Mouse (Mus musculus) right cerebral cortex, adult 18-20 months (tissue): ENCODE results near the gene Snx18.

Experiments
- DNase-seq: peaks from one replicate; pipeline ENCODE4 v3.0.0; 2022; ENCODE audit warnings: mixed read lengths

The Snx18 gene

DNA sequence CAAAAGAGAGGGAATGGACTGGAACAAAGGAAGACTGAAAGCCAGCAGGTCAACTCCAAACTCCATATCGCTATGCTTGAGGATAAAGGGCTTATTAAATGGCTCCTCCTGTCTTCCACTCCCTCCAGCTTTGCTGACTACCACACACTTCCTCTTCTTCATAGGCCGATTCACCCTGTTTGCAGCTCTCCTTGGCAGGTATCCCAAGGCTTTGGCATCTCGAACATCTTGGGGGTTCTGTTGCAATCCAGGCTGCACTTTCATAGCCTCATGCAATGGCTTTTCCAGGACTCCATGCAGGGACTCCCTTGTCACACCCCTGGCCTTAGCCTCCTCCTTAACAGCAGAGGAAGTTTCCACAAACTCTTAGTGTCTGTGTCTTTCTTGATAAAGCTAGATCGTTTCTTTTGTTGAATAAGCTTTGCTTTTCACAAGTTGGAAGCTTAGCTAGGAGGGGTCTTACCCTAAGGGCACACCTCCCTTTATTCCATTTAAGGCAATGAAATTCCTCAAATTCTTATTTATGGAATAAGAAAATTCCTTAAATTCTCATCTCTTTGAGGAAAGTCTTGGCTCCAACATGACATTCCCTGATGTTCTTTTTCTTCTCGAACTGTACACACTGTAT, 64.6 kb downstream of the Snx18 start:
- no peak for DNase-seq

DNA sequence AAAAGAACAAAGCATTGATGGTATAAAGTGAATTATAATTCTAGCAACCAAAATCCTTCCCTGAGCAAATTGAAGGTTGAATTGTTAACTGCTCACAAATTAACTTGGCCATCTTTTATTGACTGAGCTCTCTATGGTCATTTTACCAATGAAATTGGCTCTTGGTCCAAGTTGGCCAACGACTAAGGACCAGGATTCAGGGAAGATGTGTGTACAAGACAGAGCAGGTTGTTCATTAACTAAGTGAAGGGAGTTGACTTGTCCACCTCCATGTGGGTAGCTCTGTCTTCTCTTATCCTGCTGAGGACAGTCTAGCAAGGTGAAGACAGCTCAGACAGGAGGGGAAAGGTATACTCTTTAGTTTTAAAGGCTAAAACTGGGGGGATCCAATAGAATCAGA, 66.0 kb downstream of the Snx18 start:
- no peak for DNase-seq

DNA sequence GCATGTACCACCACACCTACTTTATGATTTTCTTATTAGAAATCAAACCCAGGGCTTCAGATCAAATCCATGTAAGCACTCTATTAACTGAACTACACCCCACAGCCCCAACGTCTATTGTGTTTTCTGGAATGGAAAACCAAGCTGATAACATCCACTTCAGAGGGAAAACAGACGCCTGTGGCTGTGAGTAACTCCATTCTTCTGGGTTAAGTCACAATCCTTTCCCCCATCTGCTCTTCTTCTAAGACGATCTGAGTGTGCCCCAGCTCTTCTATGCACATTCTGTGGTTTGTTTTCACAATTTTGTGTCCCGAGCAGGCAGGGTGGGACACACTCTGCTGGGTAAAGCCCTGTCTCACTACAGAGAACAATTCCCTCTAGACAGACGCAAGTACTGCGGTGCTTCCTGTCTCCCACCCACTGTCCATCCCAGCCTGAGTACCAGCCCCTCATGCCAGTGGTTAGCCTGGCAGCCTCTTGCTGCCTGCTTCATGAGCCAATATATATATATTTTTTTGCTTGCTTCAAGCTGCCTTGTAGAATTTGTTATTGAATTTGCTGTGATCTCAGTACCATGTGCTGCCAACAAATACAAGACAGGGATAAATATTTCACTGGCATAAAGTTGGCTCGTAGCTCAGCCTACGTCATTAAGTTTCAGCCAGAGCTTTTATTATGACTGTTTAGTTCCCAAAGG, 67.3 kb downstream of the Snx18 start:
- no peak for DNase-seq

DNA sequence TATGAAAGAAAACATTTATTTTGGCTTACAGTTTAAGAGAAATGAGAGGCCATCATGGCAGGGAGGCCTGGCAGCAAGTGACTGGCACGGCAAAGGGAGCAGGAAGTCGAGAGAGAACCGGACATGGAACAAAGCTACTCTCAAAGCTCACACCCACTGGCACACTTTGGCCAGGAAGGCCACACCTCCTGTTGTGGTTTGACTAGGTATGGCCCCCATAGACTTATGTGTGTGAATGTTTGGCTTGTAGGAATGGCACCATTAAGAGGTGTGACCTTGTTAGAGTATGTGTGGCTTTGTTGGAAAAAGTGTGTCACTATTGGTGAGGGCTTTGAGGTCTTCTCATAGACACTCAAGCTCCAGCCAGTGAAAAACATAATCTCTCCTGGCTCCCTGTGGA, 69.3 kb downstream of the Snx18 start:
- no peak for DNase-seq

DNA sequence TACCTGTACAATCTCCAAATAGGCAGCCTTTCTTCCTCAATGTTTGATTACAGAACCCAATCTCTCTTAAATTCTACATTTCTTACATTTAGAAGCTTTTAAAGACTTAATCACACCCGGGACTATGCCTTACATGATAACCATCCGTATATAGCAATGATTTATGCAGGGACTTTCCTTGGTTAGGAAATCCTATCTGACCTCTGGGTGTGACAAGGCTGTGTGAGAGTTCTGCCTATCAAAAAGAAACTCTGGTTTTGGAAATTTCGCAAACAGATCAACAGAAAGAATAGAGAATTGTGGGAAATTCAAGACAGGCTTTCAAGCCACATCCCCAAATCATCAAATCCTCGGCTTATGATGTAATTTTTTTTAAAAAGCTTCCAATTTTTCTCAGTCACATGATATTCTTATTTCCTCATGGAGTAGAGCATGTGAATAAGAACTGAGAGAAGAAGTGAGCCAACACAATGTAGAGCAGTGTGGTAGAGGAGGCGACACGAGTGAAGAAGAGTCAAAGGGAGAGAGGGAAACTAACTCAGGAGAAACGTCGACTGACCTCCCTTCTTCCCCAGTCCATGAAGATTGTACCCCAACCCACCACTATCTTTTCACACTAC, 70.4 kb downstream of the Snx18 start:
- no peak for DNase-seq

DNA sequence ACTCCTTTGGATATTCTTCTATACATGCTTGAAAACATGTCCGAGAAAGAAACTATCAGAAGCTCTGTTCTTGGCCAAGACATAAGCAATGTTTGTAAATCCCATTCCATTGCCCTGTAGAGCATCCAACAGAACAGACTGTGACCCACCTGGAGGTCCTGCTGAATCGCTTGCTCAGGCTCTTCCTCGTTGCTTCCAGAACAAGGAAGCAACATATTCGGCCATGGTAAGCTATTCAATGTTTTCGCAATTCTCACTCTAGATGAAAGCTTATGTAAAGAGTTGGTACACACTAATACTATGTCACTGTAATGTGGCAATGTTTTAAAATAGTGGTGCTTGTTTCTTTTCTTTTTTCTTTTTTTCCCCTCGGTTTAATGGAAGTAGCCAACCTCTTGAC, 76.0 kb downstream of the Snx18 start:
- no peak for DNase-seq
